Mouse (Mus musculus): ENCODE data around the gene D330020A13Rik. TPM values are rescaled to one million over a fixed set of nuclear protein-coding genes. Genes with fewer than 3 reads are reported as not detected.
"Not testable (repeated sequence)": the region's sequence is repeated elsewhere in the genome, so short reads cannot be mapped to it uniquely, and the experiment has no call there.

The D330020A13Rik gene
- total RNA-seq, 2 experiments from 2014 or later, result not detected

DNA sequence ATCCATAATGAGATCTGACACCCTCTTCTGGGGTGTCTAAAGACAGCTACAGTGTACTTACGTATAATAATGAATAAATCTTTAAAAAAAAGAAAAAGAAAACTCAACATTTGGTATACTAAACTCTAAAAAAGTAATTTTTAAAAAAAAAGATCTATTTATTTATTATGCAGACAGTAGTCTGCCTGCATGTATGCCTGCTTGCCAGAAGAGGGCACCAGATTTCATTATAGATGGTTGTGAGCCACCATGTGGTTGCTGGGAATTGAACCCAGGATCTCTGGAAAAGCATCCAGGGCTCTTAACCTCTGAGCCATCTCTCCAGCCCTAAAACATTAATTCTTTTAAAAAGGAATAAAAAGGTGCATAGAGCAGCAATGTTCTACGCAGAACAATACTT, 2.4 kb downstream of the D330020A13Rik start:
- DNase-seq (ENCODE audit: low spot score in 2 of 2), result not testable (repeated sequence)

GRCm38 (mm10) chr6:120301137-120301536, 7.0 kb downstream of the D330020A13Rik start:
- DNase-seq (ENCODE audit: low spot score in 2 of 2), result peak; percentile 37 to 68

GRCm38 (mm10) chr6:120302755-120303316, 8.7 kb downstream of the D330020A13Rik start:
- DNase-seq (ENCODE audit: low spot score in 2 of 2), result peak in 1 of 2 experiments; percentile 24

DNA sequence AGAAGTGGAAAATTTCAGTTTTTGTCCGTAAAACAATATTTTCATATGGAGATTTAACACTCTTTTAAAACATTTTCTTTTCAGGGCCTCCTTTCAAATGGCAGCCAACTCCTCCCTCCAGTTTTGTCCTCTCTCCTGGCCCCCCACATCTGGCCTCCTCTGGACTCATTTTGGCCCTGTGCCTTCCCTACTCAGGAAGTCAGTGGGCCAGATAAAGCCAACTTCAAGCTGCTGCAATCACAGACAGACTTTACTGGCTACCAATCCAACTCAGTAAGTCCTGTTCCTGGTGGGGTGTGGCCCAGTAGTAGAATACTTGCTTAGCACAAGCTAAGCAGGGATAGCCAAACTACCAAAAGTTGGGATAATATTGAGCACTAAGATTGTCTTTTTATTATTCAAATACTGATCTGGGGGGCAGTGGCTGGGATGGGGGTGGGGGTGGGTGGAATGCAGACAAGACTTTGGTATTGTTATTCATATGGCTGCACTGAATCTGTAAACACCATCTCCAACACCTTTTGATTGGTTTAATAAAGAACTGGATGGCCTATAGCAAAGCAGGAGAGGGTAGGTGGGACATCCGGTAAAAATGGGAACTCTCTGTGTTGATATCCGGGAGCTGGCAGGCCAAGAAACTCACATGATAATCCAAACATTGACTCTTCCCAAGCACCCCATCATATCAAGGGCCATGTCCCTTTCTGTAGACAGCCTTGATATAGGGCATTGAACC, 12.9 kb downstream of the D330020A13Rik start:
- no peak for DNase-seq (ENCODE audit: low spot score in 2 of 2)

DNA sequence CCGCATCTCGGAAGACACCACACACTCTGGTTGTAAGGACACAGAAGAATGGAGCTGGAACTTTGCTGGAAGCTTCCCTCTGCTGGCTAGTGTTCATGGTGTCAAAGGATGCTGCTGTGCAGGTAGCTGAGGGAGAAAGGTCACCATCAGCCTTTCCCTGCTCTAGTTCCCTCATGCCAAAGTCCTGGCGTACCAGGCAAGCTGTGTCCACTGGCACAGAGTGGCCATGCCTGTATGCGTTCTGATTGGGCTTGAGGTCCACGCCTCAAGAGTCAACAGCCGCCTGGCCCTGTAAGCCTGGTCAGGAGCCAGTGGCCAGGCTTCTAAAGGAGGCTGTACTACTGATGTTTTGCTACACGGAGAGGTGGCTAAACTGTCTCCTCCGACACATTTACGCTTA, 15.2 kb downstream of the D330020A13Rik start:
- DNase-seq (ENCODE audit: low spot score in 2 of 2), result no peak

GRCm38 (mm10) chr6:120309787-120310186, 15.6 kb downstream of the D330020A13Rik start:
- no peak for DNase-seq (ENCODE audit: low spot score in 2 of 2)

DNA sequence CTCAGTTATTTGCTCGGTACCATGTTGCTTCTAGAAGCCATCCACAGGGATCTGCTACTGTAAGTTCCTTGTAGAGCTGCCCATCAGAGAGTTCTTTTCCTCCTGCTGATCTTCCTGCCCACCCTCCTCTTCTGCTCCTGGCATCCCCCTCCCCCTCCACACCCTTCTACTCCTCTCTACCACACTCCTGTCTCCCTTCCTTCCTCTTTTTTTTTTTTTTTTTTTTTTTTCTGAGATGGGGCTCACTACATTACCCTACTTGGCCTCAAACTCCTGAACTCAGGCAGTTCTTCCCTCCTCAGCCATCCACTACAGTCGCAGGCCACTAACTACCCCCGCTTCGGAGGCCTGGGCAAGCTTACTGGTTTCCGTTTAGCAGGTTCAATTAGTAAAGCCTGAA, 18.3 kb downstream of the D330020A13Rik start:
- no peak for DNase-seq (ENCODE audit: low spot score in 2 of 2)

GRCm38 (mm10) chr6:120318303-120318940, 24.3 kb downstream of the D330020A13Rik start:
- no peak for DNase-seq (ENCODE audit: low spot score in 2 of 2)

DNA sequence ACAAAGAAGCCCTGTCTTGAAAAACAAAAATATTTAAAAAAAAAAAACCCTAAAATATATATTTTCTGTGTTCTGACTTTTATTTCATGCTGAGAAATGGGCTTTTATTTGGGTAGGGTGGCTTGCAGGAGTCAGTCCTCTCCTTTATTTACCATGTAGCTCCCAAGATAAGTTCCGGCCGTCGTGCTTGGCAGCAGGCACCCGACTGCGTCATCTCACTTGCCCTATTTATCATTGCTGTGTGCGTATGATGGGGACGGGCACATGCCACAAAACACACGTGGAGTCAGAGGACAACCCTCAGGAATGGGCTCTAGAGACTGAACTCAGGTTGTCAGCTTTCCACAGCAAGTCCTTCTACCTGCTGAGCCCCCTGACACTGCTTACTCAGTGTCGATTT, 25.0 kb downstream of the D330020A13Rik start:
- DNase-seq (ENCODE audit: low spot score in 2 of 2), result no peak

DNA sequence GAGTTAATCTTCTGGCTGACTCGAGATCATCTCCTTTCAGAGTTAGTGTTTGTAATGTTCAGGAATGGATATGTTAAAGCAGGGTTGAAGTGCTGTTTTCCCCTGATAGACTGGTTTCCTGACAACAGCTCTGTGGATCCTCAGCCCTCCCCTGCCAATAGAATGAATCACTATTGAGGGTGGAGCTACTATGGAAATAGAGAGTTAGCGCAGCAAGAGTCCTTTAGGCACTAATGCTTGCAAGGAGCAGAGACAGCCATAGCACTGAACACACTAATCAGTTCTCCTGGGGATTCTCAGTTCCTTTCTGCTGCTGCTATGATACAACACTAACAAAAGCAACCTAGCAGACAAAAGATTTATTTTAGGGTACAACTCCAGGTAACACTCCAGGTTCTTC, 26.2 kb downstream of the D330020A13Rik start:
- peak in 1 of 2 experiments; percentile 4 for DNase-seq (ENCODE audit: low spot score in 2 of 2)

GRCm38 (mm10) chr6:120324295-120324927, 30.2 kb downstream of the D330020A13Rik start:
- peak; percentile 25 to 85 for DNase-seq (ENCODE audit: low spot score in 2 of 2)

GRCm38 (mm10) chr6:120332351-120332750, 38.2 kb downstream of the D330020A13Rik start:
- DNase-seq (ENCODE audit: low spot score in 2 of 2), result no peak

DNA sequence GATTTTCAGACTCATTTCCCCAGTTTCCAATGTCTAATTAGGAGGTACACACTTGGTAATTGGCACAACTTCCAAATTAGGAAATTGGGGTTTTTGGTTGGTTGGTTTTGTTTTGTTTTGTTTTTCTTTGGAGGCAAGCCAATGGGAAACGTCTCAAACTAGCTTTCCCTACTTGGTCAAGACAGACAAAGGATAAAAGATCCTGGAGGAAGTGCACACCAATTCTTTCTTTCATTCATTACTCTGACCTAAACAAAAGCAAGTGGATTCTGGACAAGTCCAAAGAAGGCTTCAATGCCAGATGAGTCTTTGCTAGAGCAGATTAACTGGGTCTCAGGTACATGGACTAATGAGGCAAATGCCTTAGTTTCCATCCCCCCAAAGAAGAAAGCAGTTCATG, 49.8 kb downstream of the D330020A13Rik start:
- DNase-seq (ENCODE audit: low spot score in 2 of 2), result no peak

Other genes starting within 250 kb of the D330020A13Rik start
- gene Ninj2, start 201.0 kb upstream of the D330020A13Rik start, total RNA-seq (2021), result 1 to 10 TPM in 1 of 2 experiments, under 1 TPM in 1; 0.67 to 1.3 TPM
- under 1 TPM; 0.51 to 0.62 TPM for gene B4galnt3, start 195 bp downstream of the D330020A13Rik start, total RNA-seq (2021)
- 10 to 100 TPM; 42.9 to 45.2 TPM for gene Kdm5a, start 69.8 kb downstream of the D330020A13Rik start, total RNA-seq (2021)
- gene Ccdc77, start 70.0 kb downstream of the D330020A13Rik start, total RNA-seq (2021), result 1 to 10 TPM; 5.0 to 5.4 TPM
- gene Il17ra, start 168.9 kb downstream of the D330020A13Rik start, total RNA-seq (2021), result 1 to 10 TPM; 8.7 to 8.8 TPM
- 10 to 100 TPM; 37.4 to 40.7 TPM for gene Tmem121b, start 199.4 kb downstream of the D330020A13Rik start, total RNA-seq (2021)
- gene Hdhd5, start 237.0 kb downstream of the D330020A13Rik start, total RNA-seq (2021), result 10 to 100 TPM; 27.7 to 30.5 TPM

Data from layer of hippocampus, adult 18-20 months (tissue).